Mouse (Mus musculus) layer of hippocampus, postnatal 10 days (tissue): ENCODE data around the gene Sf3a1. TPM values are rescaled to one million over a fixed set of nuclear protein-coding genes. Genes with fewer than 3 reads are reported as not detected.

Experiments
- DNase-seq, 2 experiments: peaks; one replicate each; pipeline ENCODE4 v3.0.0; 2021; ENCODE audit warnings: low spot score in 2 of 2
- total RNA-seq, 2 experiments: library from RNA; stranded (reverse); gene quantifications; 2 replicates each; pipeline ENCODE4 v1.2.3; 2021

Gene Sf3a1
- total RNA-seq, 2 experiments from 2014 or later, result 61.1 to 72.9 TPM

- DNase-seq, result no peak
Observed at GRCm38 (mm10) chr11:4214572-4214971, 54.4 kb downstream of the Sf3a1 start.

DNA sequence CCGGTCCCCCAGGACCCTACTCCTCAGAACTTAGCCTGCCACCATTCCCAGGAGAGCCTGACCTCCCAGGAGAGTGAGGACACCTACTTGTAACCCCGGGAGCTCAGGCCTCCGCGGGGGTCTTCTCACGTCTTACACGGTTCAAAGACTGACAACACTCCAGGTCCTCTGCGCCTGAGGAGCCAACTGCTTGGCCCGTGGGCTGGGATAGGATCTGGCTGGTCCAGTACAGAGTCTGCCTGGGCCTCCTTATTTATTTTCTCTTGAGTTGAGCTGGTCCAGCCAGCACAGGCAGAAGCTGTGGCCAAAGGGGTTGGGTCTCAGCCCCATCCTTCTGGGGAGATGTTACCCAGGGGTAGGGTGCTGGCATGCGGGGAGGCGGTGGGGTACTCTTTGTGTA lies 54.9 kb downstream of the Sf3a1 start:
- DNase-seq, result no peak

DNA sequence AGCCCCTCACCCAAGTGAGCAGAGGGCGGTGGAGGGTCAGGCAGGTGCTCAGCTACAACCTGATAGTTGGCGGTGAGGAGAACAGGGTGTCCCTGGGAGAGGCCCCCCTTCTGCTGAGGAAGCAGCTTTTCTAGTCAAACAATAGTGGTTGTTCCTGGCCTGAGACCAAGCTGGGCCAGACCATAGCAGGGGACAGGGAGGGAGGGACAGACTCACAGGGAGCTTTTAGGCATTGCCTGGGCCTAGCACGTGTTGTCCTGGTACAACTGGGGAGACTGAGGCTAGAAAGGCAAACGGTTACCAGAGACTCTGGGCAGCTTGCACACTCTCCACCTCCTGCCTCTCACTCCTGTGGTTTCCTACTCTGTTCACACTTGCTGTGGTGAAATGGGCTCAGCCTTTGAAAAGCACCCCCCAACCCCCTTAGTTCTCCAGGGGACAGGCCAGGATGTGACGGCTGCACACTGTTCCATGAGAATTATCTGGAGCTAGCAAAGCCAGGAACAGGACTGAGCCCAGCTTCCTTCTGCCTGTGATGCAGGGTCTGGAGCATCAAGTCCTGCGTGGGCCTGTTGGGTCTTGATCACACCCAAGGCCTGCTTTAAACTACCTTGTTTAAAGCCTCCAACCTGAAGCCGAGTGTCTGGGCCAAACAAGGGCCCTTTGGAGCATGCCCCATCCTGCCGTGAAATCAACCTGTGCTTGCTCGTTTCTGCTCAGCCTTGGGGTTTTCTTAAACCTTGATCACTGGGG lies 56.3 kb downstream of the Sf3a1 start:
- DNase-seq, result peak; percentile 49 to 54

GRCm38 (mm10) chr11:4217914-4218629 lies 57.9 kb downstream of the Sf3a1 start, which contains the start of gene Castor1:
Gene Castor1 (plus strand): TSS chr11:4218225.
- DNase-seq, result peak; percentile 53 to 63

DNA sequence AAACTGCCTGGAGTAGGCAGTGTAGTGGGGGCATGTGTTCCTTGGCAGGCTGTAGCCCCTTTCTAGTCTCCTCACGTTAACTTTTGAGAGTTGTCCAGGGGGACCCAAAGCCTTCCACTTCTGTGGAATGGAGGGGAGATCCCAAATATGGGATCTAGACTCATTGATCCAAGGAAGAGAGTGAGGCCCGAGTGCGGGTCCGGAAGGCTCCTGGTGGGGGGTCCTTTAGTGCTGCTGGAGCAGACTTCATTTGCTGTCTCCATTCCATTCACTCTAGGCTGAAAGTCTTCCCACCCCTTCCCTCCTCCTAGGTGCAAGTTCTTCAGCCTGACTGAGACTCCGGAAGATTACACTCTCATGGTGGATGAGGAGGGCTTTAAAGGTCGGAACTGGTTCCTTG lies 58.5 kb downstream of the Sf3a1 start:
- DNase-seq, result no peak

GRCm38 (mm10) chr11:4219317-4219751 lies 59.2 kb downstream of the Sf3a1 start:
- peak; percentile 69 to 80 for DNase-seq

DNA sequence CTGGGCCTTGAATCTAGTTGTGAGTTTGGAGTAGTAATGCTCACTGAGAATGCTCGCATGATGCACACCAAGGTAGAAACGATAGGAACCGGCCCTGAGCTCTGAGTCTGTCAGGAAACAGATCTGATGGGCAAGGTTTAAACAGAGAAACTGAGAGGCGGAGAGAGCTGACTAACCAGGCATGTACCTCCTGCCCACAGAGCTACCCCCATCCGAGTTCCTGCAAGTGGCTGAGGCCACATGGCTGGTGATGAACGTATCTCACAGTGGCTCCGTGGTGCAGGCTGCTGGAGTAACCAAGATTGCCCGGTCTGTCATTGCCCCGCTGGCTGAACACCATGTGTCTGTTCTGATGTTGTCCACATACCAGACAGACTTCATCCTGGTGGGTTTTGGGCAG lies 59.8 kb downstream of the Sf3a1 start:
- DNase-seq, result no peak

DNA sequence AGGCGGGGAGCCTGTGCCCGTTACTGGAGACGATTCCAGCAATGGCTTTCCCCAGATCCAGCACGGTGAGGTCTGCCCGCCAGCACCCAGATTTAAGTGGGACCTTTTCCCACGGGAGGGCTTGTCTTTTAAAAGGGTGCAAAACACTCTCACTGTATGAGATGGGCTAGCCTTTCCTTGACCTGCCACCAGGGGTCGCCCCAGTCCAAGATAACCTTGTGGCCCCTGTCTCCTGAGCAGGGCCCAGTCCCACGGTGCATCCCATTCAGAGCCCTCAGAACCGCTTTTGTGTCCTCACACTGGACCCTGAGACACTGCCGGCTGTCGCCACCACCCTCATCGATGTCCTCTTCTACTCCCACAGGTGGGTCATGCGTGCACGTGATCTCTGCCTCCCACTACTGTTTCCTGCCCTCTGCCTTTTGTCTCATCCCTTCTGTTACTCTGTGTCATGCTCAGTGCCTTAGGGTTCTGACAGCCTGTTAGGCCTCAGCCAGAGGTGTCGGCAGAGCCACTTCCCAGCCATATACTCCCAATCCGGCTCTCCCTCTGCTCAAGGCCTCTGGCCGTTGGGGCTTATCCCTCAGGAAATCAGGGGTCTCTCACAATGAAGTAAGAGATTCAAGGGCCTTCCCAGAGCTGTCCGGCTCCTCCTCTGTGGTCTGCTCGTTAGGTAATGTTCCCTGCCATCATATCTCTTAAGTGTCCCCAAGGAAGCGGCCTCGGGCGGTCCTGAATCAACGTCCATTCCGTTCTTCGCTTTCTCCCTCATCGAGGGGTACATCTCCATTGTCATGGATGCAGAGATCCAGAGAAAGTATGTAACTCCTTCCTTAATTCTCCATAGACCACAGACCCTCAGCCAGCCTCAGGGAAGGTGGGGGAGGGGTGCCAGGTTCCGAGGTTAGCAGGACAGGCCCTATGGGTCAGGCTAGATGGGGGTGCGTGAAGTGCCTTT lies 60.6 kb downstream of the Sf3a1 start:
- peak; percentile 78 to 83 for DNase-seq

DNA sequence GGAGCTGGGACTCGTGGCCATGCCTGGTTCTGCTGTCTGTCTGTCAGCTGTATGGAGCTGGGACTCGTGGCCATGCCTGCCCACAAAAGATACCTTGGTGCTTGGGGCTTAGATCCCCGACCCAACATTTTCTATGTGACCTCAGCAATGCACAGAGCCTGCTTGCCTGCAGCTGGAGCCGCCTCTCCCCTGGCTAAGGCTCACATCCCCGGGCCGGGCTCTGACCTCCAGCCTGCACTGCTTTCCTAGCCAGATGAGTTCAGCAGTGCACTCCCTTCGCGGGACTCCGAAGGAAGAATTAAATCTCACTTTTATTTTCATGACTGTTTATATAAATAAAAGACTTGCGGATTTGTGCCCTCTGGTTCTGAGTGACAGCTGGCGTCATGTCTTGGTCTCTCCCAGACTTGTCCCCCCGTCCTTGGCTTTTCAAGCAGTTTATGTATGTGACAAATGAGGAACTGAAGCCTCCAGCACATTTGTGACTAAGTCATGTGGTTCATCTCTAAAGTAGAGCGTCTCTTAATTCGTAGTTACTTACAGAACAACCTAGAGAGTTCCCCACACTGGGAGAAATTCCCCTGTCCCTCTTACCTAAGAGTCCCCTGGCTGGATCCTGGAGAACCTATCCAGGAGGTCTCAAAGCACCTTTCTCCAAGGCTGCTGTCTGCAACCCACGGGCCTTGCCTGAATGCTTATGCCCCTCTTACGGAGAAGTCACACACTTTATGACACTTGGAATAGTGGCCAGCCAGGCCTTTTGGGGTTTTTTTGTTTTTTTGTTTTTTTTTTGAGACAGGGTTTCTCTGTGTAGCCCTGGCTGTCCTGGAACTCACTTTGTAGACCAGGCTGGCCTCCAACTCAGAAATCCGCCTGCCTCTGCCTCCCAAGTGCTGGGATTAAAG lies 62.1 kb downstream of the Sf3a1 start:
- DNase-seq, result no peak

DNA sequence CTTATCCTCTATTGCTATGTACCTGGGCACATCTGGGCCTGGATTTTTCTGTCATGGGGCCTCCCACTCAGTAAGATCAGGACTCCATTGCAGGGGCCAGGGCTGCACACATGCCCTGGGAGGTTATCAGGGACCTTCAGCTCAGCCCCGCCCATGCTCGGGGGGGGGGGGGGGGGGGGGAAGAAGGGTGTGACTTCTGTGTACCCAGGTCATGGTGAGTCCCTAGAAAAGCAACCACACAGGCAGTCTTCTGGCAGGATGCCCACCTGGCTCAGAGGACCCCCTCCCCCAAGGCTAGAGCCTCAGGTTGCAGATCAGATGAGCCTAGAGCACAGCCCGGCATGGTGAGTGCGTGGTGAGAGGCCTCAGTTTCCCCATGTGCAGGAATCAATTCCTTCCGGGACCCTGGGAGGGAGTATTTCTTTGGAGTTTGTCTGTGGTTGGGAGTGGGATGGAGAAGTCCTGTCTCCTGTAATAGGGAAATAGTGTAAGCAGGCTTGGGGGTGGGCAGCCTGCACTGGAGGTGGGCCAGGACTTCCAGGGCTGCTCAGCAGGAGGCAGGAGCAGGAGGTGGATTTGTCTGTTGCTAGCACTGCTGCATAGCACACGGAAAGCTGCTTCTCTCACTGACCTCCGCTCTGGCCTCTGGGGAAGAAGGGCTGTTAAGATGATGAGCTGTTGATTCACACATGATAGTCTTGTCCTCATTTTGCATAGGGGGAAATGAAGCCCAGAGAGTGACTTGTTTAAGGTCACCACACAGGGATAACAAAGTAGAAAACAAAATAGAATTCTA lies 63.4 kb downstream of the Sf3a1 start:
- DNase-seq, result no peak

DNA sequence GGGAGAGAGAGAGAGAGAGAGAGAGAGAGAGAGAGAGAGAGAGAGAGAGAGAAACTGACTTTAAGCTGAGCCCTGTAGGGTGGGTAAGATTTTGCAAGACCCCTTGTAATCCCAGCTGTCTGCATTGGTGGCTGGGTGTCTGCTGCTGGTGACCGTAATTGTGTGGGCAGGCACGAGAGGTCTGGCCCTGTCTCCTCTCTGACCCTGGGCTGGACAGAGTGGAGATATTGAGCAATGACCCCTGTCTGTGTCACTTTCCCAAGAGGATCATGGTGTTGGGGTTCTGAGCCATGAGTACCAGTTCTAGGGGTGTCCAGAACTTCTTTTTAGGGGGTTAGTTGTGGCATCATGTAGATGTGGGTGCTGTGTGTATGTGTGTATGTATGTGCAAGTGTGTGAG lies 64.1 kb downstream of the Sf3a1 start:
- no peak for DNase-seq

DNA sequence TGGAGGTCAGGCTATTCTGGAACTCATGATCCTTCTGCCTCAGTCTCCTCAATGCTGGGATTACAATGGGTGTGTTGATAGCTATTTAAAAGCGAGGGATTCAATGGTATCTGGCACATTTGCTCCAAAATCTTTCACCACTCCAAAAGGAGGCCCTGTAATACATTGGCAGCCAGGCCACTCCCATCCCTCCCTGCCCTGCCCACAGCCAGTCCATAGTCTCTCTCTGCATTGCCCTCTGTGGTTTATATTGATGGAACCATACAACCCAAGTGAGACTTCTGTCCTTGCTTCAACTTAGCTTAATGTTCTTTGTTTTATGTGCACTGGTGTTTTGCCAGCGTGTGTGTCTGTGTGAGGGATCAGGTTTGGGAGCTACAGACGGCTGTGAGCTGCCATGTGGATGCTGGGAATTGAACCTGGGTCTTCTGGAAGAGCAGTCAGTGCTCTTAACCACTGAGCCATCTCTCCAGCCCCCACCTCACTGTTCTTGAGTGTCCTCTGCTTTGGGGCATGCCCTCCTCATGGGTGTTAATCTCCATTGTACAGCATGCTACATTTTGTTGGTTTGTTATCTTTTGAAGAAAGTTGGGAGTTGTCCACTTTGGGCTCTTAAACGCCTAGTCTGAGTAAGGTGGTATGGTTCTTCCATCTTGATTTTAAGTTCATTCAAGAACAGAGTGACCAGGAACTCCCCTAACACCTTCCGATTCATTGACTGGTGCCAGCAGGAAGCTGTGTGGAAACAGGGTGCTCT lies 66.6 kb downstream of the Sf3a1 start:
- DNase-seq, result no peak

- peak; percentile 46 to 52 for DNase-seq
Observed at GRCm38 (mm10) chr11:4228463-4228862, 68.3 kb downstream of the Sf3a1 start.

DNA sequence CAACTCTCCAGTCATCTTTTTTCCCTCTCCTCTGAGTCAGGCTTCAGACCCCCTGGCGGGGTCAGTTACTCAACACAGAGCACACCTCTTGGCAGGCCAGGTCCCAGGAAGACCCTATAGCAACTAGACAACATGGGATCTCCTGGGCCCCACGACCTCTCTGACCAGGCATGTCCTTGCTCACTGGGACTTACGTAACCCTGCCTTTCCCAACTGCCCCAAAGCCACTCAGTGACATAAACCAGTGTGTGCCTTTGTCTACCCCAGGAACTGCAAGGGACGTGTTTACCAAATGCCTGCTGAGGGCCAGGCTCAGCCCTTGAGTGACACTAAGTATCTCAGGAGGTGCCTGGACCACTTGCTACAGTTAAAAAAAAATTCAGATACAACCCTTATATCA lies 69.7 kb downstream of the Sf3a1 start:
- DNase-seq, result no peak

DNA sequence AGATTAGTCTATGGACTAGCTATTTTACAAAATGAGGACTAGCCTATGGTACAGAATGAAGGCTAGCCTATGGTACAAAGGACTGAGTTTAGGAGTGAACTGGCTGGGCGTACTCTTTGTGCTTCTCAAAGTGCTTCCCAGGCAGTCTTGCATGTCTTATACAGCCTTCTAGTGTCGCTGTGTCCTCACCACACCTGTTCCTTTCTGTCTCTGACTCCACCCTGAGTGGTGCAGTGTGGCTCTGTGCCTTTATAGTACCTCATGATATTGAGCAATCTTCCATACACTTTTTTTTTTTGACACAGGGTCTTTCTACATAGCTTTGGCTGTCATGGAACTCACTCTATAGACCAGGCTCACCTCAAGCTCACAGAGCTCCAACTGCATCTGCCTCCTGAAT lies 71.3 kb downstream of the Sf3a1 start:
- no peak for DNase-seq
